Mouse (Mus musculus): ENCODE data around the gene Jph4.
A peak's percentile ranks its signal among the peaks of the same experiment; 100 is the strongest.

- TF ChIP-seq CTCF (IDR thresholded peaks at IDR 0.05; ENCODE audit: low read depth) (peak; percentile 92), EP300 (IDR thresholded peaks at IDR 0.05; ENCODE audit: low read depth) (no peak)
Measured at GRCm38 (mm10) chr14:55161098-55161634, 44.4 kb upstream of the Jph4 start.
